Mouse (Mus musculus) E14TG2a.4 (cell line): Measurements from ENCODE around the gene Macrod2.

Experiments
- H3K27me3 ChIP-seq: 2 replicates; pipeline ENCODE4 v1.6.1; 2014; ENCODE audit warnings: low read length, control low read depth; ENCODE audit not compliant: insufficient read depth
- H3K36me3 ChIP-seq: 2 replicates; pipeline ENCODE4 v1.6.1; 2014; ENCODE audit warnings: low read length, control low read depth; ENCODE audit not compliant: insufficient read depth
- H3K4me1 ChIP-seq: replicated peaks from 2 replicates; pipeline ENCODE4 v1.6.1; 2014; ENCODE audit warnings: low read depth, low read length, control low read depth
- H3K4me3 ChIP-seq: replicated peaks from 2 replicates; pipeline ENCODE4 v1.5.1; 2014; ENCODE audit warnings: mild to moderate bottlenecking, low read length
- H3K9me3 ChIP-seq: 2 replicates; pipeline ENCODE4 v1.6.1; 2014; ENCODE audit warnings: low read length, control low read depth
- CTCF ChIP-seq: conservative IDR thresholded peaks from 2 replicates; pipeline ENCODE4 v1.5.1; 2014; ENCODE audit warnings: low read length
- NANOG ChIP-seq: IDR thresholded peaks from 2 replicates; pipeline ENCODE4 v1.6.1; 2014; ENCODE audit warnings: borderline replicate concordance, low read length, mixed read lengths
- POU5F1 ChIP-seq: IDR thresholded peaks from 2 replicates; pipeline ENCODE4 v1.6.1; 2014; ENCODE audit warnings: low read length, borderline replicate concordance

Gene Macrod2

DNA sequence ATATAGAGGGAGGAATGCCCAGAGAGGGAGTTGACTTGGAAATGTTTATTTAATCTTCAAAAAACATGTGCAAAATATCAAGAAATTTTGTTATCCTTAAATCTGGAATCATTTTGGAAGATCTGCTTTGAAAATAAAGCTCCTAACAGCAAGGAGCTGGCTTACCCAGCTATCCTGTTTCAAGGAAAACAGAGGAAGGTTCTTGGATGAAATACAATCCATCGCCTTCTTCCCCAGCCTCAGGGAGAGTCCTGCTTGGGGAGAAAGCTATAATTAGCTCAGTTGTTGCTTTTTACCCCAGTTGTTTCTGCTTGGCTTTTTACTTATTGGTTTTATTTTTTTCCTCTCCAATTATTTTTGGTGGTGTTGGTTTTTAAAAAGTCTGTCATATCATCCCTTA is 539.4 kb downstream of the Macrod2 start:
- Histone ChIP-seq H3K4me1 (no peaks in the 10 kb centered on the region), H3K27me3 (no peaks in the 10 kb centered on the region), H3K4me3 (no peak overlapping the region), H3K9me3 (no peaks in the 10 kb centered on the region), H3K36me3 (no peaks in the 10 kb centered on the region)
- no peak for TF ChIP-seq NANOG
- TF ChIP-seq POU5F1 = no peak
- no peak for TF ChIP-seq CTCF

DNA sequence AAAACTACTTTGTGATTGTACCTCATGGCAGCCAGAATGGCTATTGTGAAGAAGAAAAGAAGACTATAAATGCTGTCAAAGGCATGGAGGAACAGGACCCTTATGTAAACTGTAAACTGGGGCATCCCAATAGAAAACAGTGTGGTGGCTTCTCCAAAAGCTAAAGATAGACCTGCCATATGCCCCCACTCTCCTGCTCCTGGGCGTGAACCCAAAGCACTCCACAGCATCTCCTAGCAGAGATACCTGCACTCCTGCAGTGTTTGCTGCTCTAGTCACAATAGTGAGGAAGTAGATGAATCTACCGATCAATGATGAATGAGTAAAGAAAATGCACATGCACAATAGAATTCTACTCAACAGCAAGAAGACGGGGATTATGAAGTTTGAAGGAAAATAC is 554.4 kb downstream of the Macrod2 start:
- no peaks in the 10 kb centered on the region for H3K27me3 ChIP-seq
- no peaks in the 10 kb centered on the region for H3K4me1 ChIP-seq
- no peaks in the 10 kb centered on the region for H3K36me3 ChIP-seq
- H3K9me3 ChIP-seq = peaks cover 9% of the 10 kb centered on the region
- no peak overlapping the region for H3K4me3 ChIP-seq
- TF ChIP-seq POU5F1 (no peak), CTCF (no peak), NANOG (no peak)

DNA sequence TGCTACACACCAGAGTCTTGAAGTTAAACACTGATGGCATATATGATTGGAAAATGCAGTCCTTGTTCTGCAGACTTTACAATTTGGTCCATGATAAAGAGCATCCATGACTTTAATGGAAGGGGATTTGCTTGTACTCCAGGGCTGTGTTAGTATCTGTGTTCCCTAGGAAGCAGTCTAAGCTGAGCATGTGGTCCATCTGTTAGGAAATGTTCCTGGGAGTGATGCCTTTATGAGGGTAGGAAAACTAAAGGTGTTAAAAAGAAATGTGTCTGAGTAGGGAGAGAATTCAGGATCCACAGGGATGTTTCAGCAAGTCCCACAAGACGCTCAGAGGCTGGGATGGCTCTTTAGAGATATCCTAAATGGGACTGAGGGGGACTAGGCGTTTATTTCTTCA is 564.1 kb downstream of the Macrod2 start:
- Histone ChIP-seq H3K27me3 (no peaks in the 10 kb centered on the region), H3K4me1 (no peaks in the 10 kb centered on the region), H3K36me3 (no peaks in the 10 kb centered on the region), H3K4me3 (no peak overlapping the region), H3K9me3 (no peaks in the 10 kb centered on the region)
- TF ChIP-seq CTCF = no peak
- TF ChIP-seq POU5F1 = no peak
- TF ChIP-seq NANOG = no peak

- Histone ChIP-seq H3K36me3 (no peaks in the 10 kb centered on the region), H3K4me1 (no peaks in the 10 kb centered on the region)
- TF ChIP-seq POU5F1 (no peak), NANOG (no peak), CTCF (no peak)
These were observed 575.1 kb downstream of the Macrod2 start for GRCm38 (mm10) chr2:140970181-140970580.

GRCm38 (mm10) chr2:140971845-140972244 is 576.7 kb downstream of the Macrod2 start:
- Histone ChIP-seq H3K9me3 (no peaks in the 10 kb centered on the region), H3K4me1 (no peaks in the 10 kb centered on the region)

More at GRCm38 (mm10) chr2:140970181-140970580, 575.1 kb downstream of the Macrod2 start:
- H3K4me3 ChIP-seq = no peak overlapping the region
- no peaks in the 10 kb centered on the region for H3K27me3 ChIP-seq
- no peaks in the 10 kb centered on the region for H3K9me3 ChIP-seq

GRCm38 (mm10) chr2:140985670-140986372 is 590.7 kb downstream of the Macrod2 start:
- no peaks in the 10 kb centered on the region for H3K4me1 ChIP-seq
- TF ChIP-seq NANOG (no peak), POU5F1 (no peak), CTCF (no peak)
- no peaks in the 10 kb centered on the region for H3K9me3 ChIP-seq
- H3K4me3 ChIP-seq = no peak overlapping the region
- no peaks in the 10 kb centered on the region for H3K36me3 ChIP-seq
- H3K27me3 ChIP-seq = no peaks in the 10 kb centered on the region

More at GRCm38 (mm10) chr2:140971845-140972244, 576.7 kb downstream of the Macrod2 start:
- H3K36me3 ChIP-seq = no peaks in the 10 kb centered on the region
- TF ChIP-seq NANOG = no peak
- TF ChIP-seq CTCF = no peak
- no peak for TF ChIP-seq POU5F1
- no peak overlapping the region for H3K4me3 ChIP-seq
- no peaks in the 10 kb centered on the region for H3K27me3 ChIP-seq

DNA sequence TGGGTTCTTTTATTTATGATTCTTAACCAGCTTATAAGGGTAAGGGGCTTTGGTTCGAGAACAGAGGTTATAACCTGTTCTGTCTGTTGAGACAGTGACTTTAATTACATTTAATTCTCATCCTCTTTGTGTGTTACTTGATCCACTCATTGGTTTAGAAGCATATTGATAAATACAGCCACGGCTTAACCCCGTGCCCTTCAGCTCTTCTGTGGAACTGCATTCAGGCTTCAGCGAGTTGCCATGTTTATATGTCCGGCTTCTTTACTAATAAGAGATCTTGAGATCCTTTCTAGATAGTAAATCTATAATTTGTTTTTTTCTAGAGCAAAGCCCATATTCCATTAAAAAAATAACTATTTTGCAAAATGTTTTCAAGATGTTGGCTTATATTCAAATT is 608.7 kb downstream of the Macrod2 start:
- H3K9me3 ChIP-seq = no peaks in the 10 kb centered on the region
- no peak overlapping the region for H3K4me3 ChIP-seq
- TF ChIP-seq CTCF = no peak
- no peak for TF ChIP-seq POU5F1
- no peak for TF ChIP-seq NANOG
- no peaks in the 10 kb centered on the region for H3K4me1 ChIP-seq
- no peaks in the 10 kb centered on the region for H3K27me3 ChIP-seq
- H3K36me3 ChIP-seq = no peaks in the 10 kb centered on the region

DNA sequence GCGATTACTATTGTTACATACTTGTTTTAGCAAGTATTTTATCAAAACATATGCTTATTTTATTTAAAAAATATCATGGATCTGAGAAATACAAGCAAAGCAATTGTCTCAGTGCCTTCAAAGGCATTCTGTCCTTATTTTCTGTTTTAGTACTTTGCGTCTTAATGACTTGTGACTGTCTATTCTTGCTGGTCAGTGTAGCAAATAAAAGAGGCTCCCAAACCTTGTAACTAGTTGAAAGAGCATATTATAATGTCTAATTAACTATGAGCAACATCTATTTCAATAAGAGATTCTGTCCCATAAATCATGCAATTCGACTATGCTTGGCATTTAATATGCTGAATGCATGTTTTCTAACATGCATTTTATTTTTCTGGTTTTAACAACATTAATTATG is 609.2 kb downstream of the Macrod2 start:
- no peak overlapping the region for H3K4me3 ChIP-seq

GRCm38 (mm10) chr2:141005616-141006015 is 610.5 kb downstream of the Macrod2 start:
- no peak for TF ChIP-seq NANOG
- Histone ChIP-seq H3K4me1 (no peaks in the 10 kb centered on the region), H3K9me3 (no peaks in the 10 kb centered on the region), H3K36me3 (no peaks in the 10 kb centered on the region), H3K27me3 (no peaks in the 10 kb centered on the region), H3K4me3 (no peak overlapping the region)

More for the DNA sequence above, 609.2 kb downstream of the Macrod2 start:
- TF ChIP-seq CTCF = no peak
- TF ChIP-seq NANOG = no peak
- no peak for TF ChIP-seq POU5F1
- Histone ChIP-seq H3K36me3 (no peaks in the 10 kb centered on the region), H3K4me1 (no peaks in the 10 kb centered on the region), H3K27me3 (no peaks in the 10 kb centered on the region), H3K9me3 (no peaks in the 10 kb centered on the region)
